Mouse (Mus musculus): ENCODE results near the gene Tcte3.
"Not testable (repeated sequence)": the region's sequence is repeated elsewhere in the genome, so short reads cannot be mapped to it uniquely, and the experiment has no call there.

DNA sequence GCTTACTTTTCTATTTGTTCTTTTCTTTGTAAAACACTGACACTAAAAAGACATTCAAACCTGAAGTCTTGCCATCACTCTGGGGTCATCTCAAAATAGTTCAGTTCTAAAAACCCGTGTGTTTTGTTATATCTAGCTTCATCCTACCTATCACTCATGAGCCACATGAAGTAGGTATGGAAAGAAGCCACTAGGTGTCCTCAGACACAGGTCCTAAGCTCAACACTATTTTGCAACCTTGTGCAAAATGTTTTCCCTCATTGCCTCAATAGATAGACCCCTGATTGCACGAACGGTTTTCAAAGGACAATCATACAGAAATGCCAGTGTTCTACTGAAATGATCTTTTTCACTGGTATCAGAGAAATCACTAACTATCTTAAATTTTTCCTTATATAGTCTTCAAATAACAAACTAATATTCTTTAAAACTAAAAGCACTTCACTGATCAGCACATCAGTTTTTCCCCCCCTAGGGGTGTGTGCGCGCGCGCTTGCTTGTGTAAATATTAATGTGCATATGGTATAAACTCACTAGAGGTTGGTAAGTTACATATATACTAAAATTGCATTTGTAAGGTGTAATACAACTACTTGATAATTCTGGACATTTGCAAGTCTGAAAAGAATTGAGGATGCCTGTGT lies 63.4 kb downstream of the Tcte3 start:
- TF ChIP-seq EP300 (IDR thresholded peaks at IDR 0.05; ENCODE audit: insufficient read depth, low read depth, low read length); CTCF (IDR thresholded peaks at IDR 0.05; ENCODE audit: low read depth, low read length): not testable (repeated sequence)

Data from ES-Bruce4 (cell line).